Mouse (Mus musculus) MEL (cell line): ENCODE data around the gene Gm45233. TPM values are rescaled to one million over a fixed set of nuclear protein-coding genes. Genes with fewer than 3 reads are reported as not detected.

Source experiments
- DNase-seq: peaks from one replicate; pipeline ENCODE4 v3.0.0; 2011; ENCODE audit warnings: low read depth, low spot score
- H3K27ac ChIP-seq: 2 replicates; pipeline ENCODE4 v1.5.1; 2012; ENCODE audit warnings: low read depth, mild to moderate bottlenecking, control low read depth, low read length, moderate library complexity; ENCODE audit not compliant: control insufficient read depth
- H3K27me3 ChIP-seq, 2 experiments: fragments of 150-350 bp in 1 of 2; sonication (generic) in 1 of 2; 2 replicates each; pipeline ENCODE4 v1.6.1; 2012; ENCODE audit warnings: low read length in 2 of 2, mild to moderate bottlenecking in 2 of 2, improper control_type of control experiment in 1 of 2, moderate library complexity in 1 of 2; ENCODE audit not compliant: insufficient read depth in 2 of 2, control insufficient read depth in 1 of 2
- H3K36me3 ChIP-seq, 2 experiments: 2 replicates each; pipeline ENCODE4 v1.6.1; 2012 to 2014; ENCODE audit warnings: low read length in 2 of 2, improper control_type of control experiment in 1 of 2, inconsistent platforms in 1 of 2, mild to moderate bottlenecking in 1 of 2; ENCODE audit not compliant: insufficient read depth in 2 of 2, control insufficient read depth in 1 of 2
- H3K4me1 ChIP-seq, 2 experiments: fragments of 150-350 bp in 1 of 2; sonication (generic) in 1 of 2; 2 replicates each; pipeline ENCODE4 v1.6.1; 2012; ENCODE audit warnings: low read length in 2 of 2, improper control_type of control experiment in 1 of 2, mild to moderate bottlenecking in 1 of 2; ENCODE audit not compliant: insufficient read depth in 2 of 2, control insufficient read depth in 1 of 2
- H3K4me3 ChIP-seq, 2 experiments: fragments of 150-350 bp in 1 of 2; sonication (generic) in 1 of 2; 2 replicates each; pipeline ENCODE4 v1.5.1; 2012; ENCODE audit warnings: low read depth in 2 of 2, low read length in 2 of 2, mild to moderate bottlenecking in 2 of 2, moderate library complexity in 2 of 2, control low read depth in 1 of 2, improper control_type of control experiment in 1 of 2; ENCODE audit not compliant: control insufficient read depth in 1 of 2, insufficient read depth in 1 of 2
- H3K79me2 ChIP-seq: 2 replicates; pipeline ENCODE4 v1.6.1; 2012; ENCODE audit warnings: mild to moderate bottlenecking, low read length, moderate library complexity; ENCODE audit not compliant: control insufficient read depth, poor library complexity, insufficient read depth
- H3K9ac ChIP-seq: 2 replicates; pipeline ENCODE4 v1.6.1; 2012; ENCODE audit warnings: low read depth, mild to moderate bottlenecking, control low read depth, low read length, moderate library complexity; ENCODE audit not compliant: control insufficient read depth, poor library complexity, severe bottlenecking
- H3K9me3 ChIP-seq: fragments of 150-350 bp; sonication (generic); replicated peaks from 2 replicates; pipeline ENCODE4 v1.6.1; 2012; ENCODE audit warnings: mild to moderate bottlenecking, low read length, improper control_type of control experiment, moderate library complexity; ENCODE audit not compliant: insufficient read depth
- CHD1 ChIP-seq: IDR thresholded peaks from 2 replicates; pipeline ENCODE4 v1.6.1; 2012; ENCODE audit warnings: low read depth, mild to moderate bottlenecking, inconsistent platforms, low read length, improper control_type of control experiment
- CHD2 ChIP-seq: IDR thresholded peaks from 2 replicates; pipeline ENCODE4 v1.6.1; 2011; ENCODE audit warnings: low read length, improper control_type of control experiment
- CTCF ChIP-seq, 3 experiments: IDR thresholded peaks in 2 of 3; conservative IDR thresholded peaks in 1 of 3; 2 replicates each; pipeline ENCODE4 v1.5.1; 2011 to 2012; ENCODE audit warnings: low read length in 3 of 3, low read depth in 2 of 3, mild to moderate bottlenecking in 2 of 3, improper control_type of control experiment in 1 of 3, inconsistent platforms in 1 of 3, mixed read lengths in 1 of 3, moderate library complexity in 1 of 3; ENCODE audit not compliant: control insufficient read depth in 1 of 3, insufficient read depth in 1 of 3, poor library complexity in 1 of 3, severe bottlenecking in 1 of 3
- ELF1 ChIP-seq: IDR thresholded peaks from 2 replicates; pipeline ENCODE4 v1.6.1; 2014; ENCODE audit warnings: low read depth, mild to moderate bottlenecking, inconsistent platforms, low read length, improper control_type of control experiment, moderate library complexity
- EP300 ChIP-seq, 2 experiments: IDR thresholded peaks; 2 replicates each; pipeline ENCODE4 v1.6.1; 2011; ENCODE audit warnings: improper control_type of control experiment in 2 of 2, low read length in 2 of 2, low read depth in 1 of 2, mild to moderate bottlenecking in 1 of 2
- ETS1 ChIP-seq: IDR thresholded peaks from 2 replicates; pipeline ENCODE4 v1.6.1; 2012; ENCODE audit warnings: low read depth, mild to moderate bottlenecking, inconsistent platforms, low read length, improper control_type of control experiment, moderate library complexity
- GABPA ChIP-seq: IDR thresholded peaks from 2 replicates; pipeline ENCODE4 v1.6.1; 2012; ENCODE audit warnings: low read depth, mild to moderate bottlenecking, inconsistent platforms, low read length, improper control_type of control experiment, moderate library complexity
- GATA1 ChIP-seq: IDR thresholded peaks from 2 replicates; pipeline ENCODE4 v1.6.1; 2011; ENCODE audit warnings: low read depth, low read length, improper control_type of control experiment
- HCFC1 ChIP-seq: IDR thresholded peaks from 2 replicates; pipeline ENCODE4 v1.6.1; 2012; ENCODE audit warnings: low read depth, mild to moderate bottlenecking, inconsistent platforms, low read length, improper control_type of control experiment, moderate library complexity
- JUND ChIP-seq: IDR thresholded peaks from 2 replicates; pipeline ENCODE4 v1.6.1; 2011; ENCODE audit warnings: low read depth, mild to moderate bottlenecking, improper control_type of control experiment, low read length
- MYB ChIP-seq: IDR thresholded peaks from 2 replicates; pipeline ENCODE4 v1.6.1; 2011; ENCODE audit warnings: mild to moderate bottlenecking, low read depth, low read length, improper control_type of control experiment
- NRF1 ChIP-seq: IDR thresholded peaks from 2 replicates; pipeline ENCODE4 v1.6.1; 2014; ENCODE audit warnings: low read depth, mild to moderate bottlenecking, inconsistent platforms, low read length, improper control_type of control experiment, moderate library complexity; ENCODE audit not compliant: poor library complexity, insufficient read depth, severe bottlenecking
- POLR2A ChIP-seq, 2 experiments: IDR thresholded peaks; 2 replicates each; pipeline ENCODE4 v1.6.1; 2011 to 2012; ENCODE audit warnings: low read length in 2 of 2, mild to moderate bottlenecking in 2 of 2, control low read depth in 1 of 2, improper control_type of control experiment in 1 of 2, low read depth in 1 of 2, moderate library complexity in 1 of 2; ENCODE audit not compliant: control insufficient read depth in 1 of 2, insufficient read depth in 1 of 2, poor library complexity in 1 of 2
- RAD21 ChIP-seq: IDR thresholded peaks from 2 replicates; pipeline ENCODE4 v1.6.1; 2011; ENCODE audit warnings: mild to moderate bottlenecking, low read depth, low read length, improper control_type of control experiment
- RCOR1 ChIP-seq: IDR thresholded peaks from 2 replicates; pipeline ENCODE4 v1.6.1; 2012; ENCODE audit warnings: low read depth, mild to moderate bottlenecking, inconsistent platforms, low read length, improper control_type of control experiment
- SIN3A ChIP-seq: IDR thresholded peaks from 2 replicates; pipeline ENCODE4 v1.6.1; 2012; ENCODE audit warnings: low read length, improper control_type of control experiment, inconsistent platforms
- SMC3 ChIP-seq: IDR thresholded peaks from 2 replicates; pipeline ENCODE4 v1.6.1; 2011; ENCODE audit warnings: low read depth, low read length, improper control_type of control experiment
- TAL1 ChIP-seq: IDR thresholded peaks from 2 replicates; pipeline ENCODE4 v1.6.1; 2012; ENCODE audit warnings: mild to moderate bottlenecking, inconsistent platforms, low read length, moderate library complexity, mixed read lengths
- UBTF ChIP-seq: IDR thresholded peaks from 2 replicates; pipeline ENCODE4 v1.6.1; 2012; ENCODE audit warnings: low read depth, mild to moderate bottlenecking, inconsistent platforms, low read length, improper control_type of control experiment, moderate library complexity, borderline replicate concordance; ENCODE audit not compliant: insufficient read depth
- USF1 ChIP-seq: IDR thresholded peaks from 2 replicates; pipeline ENCODE4 v1.6.1; 2014; ENCODE audit warnings: low read depth, mild to moderate bottlenecking, inconsistent platforms, low read length, improper control_type of control experiment, moderate library complexity
- ZC3H11A ChIP-seq: IDR thresholded peaks from 2 replicates; pipeline ENCODE4 v1.6.1; 2012; ENCODE audit warnings: low read depth, mild to moderate bottlenecking, inconsistent platforms, low read length, improper control_type of control experiment
- ZKSCAN1 ChIP-seq: IDR thresholded peaks from 2 replicates; pipeline ENCODE4 v1.6.1; 2012; ENCODE audit warnings: low read depth, mild to moderate bottlenecking, inconsistent platforms, low read length, improper control_type of control experiment, moderate library complexity
- ZNF384 ChIP-seq: IDR thresholded peaks from 2 replicates; pipeline ENCODE4 v1.6.1; 2012; ENCODE audit warnings: low read depth, mild to moderate bottlenecking, inconsistent platforms, low read length, improper control_type of control experiment
- polyA plus RNA-seq, 2 experiments: library from polyadenylated mRNA; stranded (reverse) in 1 of 2; unstranded in 1 of 2; fragments of >175 nt in 1 of 2; fragments of >200 nt in 1 of 2; gene quantifications; 2 replicates each; pipeline versions ENCODE4 v1.2.1 to v1.2.4; 2012; ENCODE audit warnings: low replicate concordance in 2 of 2, low read depth in 1 of 2; ENCODE audit not compliant: insufficient read length in 2 of 2, insufficient read depth in 1 of 2, missing spikeins in 1 of 2
- total RNA-seq: library from RNA; depleted of rRNA; stranded (reverse); fragments of 300-350 nt; gene quantifications from 2 replicates; pipeline ENCODE4 v1.2.3, GENCODE M21; 2012

Gene Gm45233
- total and polyA plus RNA-seq, 3 experiments = 0.42 TPM; not detected in 2

DNA sequence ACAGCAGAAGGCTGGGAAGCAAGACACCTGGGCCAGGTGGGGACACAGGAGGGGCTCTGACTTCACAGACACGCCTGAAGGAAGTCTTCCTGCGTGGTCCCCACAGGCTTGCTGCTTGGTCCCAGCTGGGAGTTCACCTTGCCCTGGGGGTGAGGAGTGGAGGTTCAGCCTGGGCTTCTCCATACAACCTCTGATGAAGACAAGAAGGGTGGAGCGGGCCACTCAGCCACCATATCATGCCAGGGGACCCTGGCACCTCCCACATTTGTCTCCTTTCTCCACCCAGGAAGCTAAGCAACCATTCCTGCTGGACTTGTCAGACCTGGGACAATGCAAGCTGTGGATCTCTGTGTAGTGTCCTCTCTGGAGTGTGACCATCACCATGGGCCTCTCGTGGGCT lies 18.9 kb downstream of the Gm45233 start, which contains the start of gene Vsig10l:
Vsig10l (plus strand) TSS at position 301 of the 400 bp plus-strand sequence.
- Histone ChIP-seq H3K9ac (no peak within 1 kb of the TSS), H3K27me3 (no peaks in the 10 kb centered on the region), H3K4me1 (no peaks in the 10 kb centered on the region; a peak in 1 of 4 replicates), H3K4me3 (no peak within 1 kb of the TSS), H3K36me3 (no peaks in the 10 kb centered on the region), H3K79me2 (no peaks in the 10 kb centered on the region), H3K27ac (no peak within 1 kb of the TSS), H3K9me3 (no peaks in the 10 kb centered on the region)
- no peak for DNase-seq
- TF ChIP-seq CHD1 = no peak
- TF ChIP-seq RCOR1 = no peak
- TF ChIP-seq MYB = no peak
- no peak for TF ChIP-seq SIN3A
- TF ChIP-seq GABPA = no peak
- TF ChIP-seq HCFC1 = no peak
- TF ChIP-seq ELF1 = no peak
- TF ChIP-seq ETS1 = no peak
- no peak for TF ChIP-seq POLR2A (IDR thresholded peaks at IDR 0.05; ENCODE audit: control insufficient read depth in 1 of 2, insufficient read depth in 1 of 2, low read depth in 1 of 2, low read length in 2 of 2, poor library complexity in 1 of 2)
- TF ChIP-seq NRF1 = no peak
- no peak for TF ChIP-seq ZKSCAN1
- TF ChIP-seq EP300 (IDR thresholded peaks at IDR 0.05; ENCODE audit: low read depth in 1 of 2, low read length in 2 of 2) = no peak
- TF ChIP-seq USF1 = no peak
- no peak for TF ChIP-seq TAL1

DNA sequence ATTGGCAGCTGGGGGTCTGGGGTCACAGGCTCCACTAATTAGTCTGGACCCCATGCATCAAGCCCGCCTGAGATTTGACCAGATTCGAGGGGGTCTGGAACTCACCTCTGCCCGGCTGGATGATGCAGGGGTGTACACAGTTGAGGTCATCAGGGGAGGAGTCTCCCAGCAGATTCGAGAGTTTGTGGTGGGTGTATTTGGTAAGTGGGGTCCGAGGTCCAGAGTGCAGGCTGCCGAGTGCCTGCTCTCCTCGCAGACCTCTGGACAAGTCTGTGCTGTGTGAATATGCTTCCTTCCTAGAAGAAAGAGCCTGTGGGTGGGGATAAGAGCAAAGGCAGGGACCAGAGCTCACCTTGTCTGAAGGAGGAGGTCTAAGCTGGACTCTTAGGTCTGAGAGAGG lies 20.0 kb downstream of the Gm45233 start:
- no peak overlapping the region for H3K9ac ChIP-seq
- TF ChIP-seq NRF1 (no peak), CHD2 (no peak), POLR2A (IDR thresholded peaks at IDR 0.05; ENCODE audit: control insufficient read depth in 1 of 2, insufficient read depth in 1 of 2, low read depth in 1 of 2, low read length in 2 of 2, poor library complexity in 1 of 2) (no peak), SMC3 (no peak), GATA1 (no peak), RAD21 (no peak), ZC3H11A (no peak), JUND (no peak), ZKSCAN1 (no peak), CTCF (IDR thresholded peaks at IDR 0.05 in 2 of 3, conservative IDR thresholded peaks at IDR 0.05 in 1 of 3; ENCODE audit: control insufficient read depth in 1 of 3, insufficient read depth in 1 of 3, low read depth in 2 of 3, low read length in 3 of 3, poor library complexity in 1 of 3, severe bottlenecking in 1 of 3) (no peak), ZNF384 (no peak), UBTF (no peak)
- TF ChIP-seq, all 39 proteins: peak for 0

More for the DNA sequence above, 20.0 kb downstream of the Gm45233 start:
- no peak overlapping the region for H3K4me3 ChIP-seq
- no peak for DNase-seq
- H3K27ac ChIP-seq = no peak overlapping the region
- no peaks in the 10 kb centered on the region for H3K27me3 ChIP-seq
- no peaks in the 10 kb centered on the region; a peak in 1 of 4 replicates for H3K4me1 ChIP-seq
- no peaks in the 10 kb centered on the region for H3K9me3 ChIP-seq
- H3K79me2 ChIP-seq = no peaks in the 10 kb centered on the region
- H3K36me3 ChIP-seq = no peaks in the 10 kb centered on the region
